Mouse (Mus musculus) stomach, postnatal 0 days (tissue): ENCODE measurements around the gene Erlin1.

Source experiments
- CTCF ChIP-seq: IDR thresholded peaks from 2 replicates; pipeline ENCODE4 v1.5.1; 2016; ENCODE audit warnings: antibody characterized with exemption, low read depth, mild to moderate bottlenecking, moderate library complexity
- EP300 ChIP-seq: optimal IDR thresholded peaks from 2 replicates; pipeline ENCODE3; 2016; ENCODE audit warnings: antibody characterized with exemption

DNA sequence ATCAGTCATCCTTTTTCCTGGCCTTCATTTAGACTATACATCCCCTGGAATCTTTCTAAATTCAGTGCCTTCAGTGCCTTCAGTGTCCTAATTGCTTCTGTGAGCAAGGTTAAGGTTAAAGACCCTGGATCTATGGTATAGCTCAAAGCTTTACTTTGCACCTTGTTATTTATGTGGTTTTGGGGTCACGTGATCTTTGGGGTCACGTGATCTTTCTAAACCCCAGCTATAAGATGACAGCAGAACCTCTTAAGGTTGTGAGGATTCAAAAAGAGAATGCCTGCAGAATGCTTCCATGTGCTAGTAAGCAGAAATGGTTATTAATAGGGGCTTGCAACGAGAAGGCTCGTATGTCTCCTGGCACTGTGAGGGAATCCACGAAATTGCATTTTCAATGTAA is 36.2 kb downstream of the Erlin1 start:
- no peak for TF ChIP-seq CTCF
- no peak for TF ChIP-seq EP300
